Mouse (Mus musculus): Measurements from ENCODE around the gene Tnfrsf23. TPM values are rescaled to one million over a fixed set of nuclear protein-coding genes. Genes with fewer than 3 reads are reported as not detected.
"Not testable (repeated sequence)": the region's sequence is repeated elsewhere in the genome, so short reads cannot be mapped to it uniquely, and the experiment has no call there.

Gene Tnfrsf23
- polyA plus RNA-seq, 1 experiment from 2014 or later: 1.2 TPM

DNA sequence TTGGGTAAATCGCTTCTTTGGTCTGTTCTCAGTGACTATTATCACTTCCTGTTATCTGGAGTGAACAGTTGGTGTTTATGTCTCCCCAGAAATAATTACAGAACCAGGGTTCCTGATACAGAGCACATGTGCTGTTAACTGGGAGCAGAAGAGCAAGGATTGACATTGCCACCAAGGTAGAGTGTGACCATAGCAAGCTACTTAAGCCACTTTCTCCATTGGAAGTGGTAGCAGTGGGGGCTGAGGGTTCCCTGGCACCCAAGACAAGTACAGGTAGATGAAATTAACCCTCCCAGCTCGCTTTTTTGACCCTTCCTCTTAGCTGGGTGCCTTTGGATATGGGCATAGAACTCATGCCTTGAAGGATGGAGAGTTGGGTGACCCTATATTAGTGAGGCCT, 4.8 kb downstream of the Tnfrsf23 start:
- H3K9me3 ChIP-seq; H3K36me3 ChIP-seq (replicated peaks); H3K9ac ChIP-seq; ATAC-seq (replicated peaks); H3K27me3 ChIP-seq (replicated peaks); H3K4me3 ChIP-seq; H3K27ac ChIP-seq; H3K4me2 ChIP-seq; H3K4me1 ChIP-seq: not testable (repeated sequence)
- WGBS: 58% methylated on average over 2 of the region's 2 CpGs

DNA sequence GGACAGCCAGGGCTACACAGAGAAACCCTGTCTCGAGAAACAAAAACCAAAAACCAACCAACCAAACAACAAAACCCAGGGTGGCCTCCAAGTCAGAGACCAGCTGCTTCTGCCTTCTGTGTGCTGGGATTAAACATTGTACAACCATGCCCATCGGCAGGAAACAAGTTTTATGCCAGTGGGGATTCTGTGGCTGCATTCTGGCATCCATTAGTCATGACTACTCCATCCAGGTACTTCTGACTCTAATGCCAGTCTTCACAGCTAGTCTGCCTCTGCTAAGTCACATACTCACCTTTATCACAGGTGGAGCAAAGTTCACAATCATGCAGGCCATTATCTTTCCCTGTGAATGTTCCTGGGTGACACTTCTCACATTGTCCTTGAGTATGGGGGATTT, 6.0 kb downstream of the Tnfrsf23 start:
- H3K4me2 ChIP-seq; H3K4me1 ChIP-seq; H3K9ac ChIP-seq; H3K36me3 ChIP-seq (replicated peaks); H3K9me3 ChIP-seq; H3K27ac ChIP-seq; H3K27me3 ChIP-seq (replicated peaks); ATAC-seq (replicated peaks); H3K4me3 ChIP-seq: not testable (repeated sequence)
- 82% methylated on average over 2 of the region's 2 CpGs for WGBS

DNA sequence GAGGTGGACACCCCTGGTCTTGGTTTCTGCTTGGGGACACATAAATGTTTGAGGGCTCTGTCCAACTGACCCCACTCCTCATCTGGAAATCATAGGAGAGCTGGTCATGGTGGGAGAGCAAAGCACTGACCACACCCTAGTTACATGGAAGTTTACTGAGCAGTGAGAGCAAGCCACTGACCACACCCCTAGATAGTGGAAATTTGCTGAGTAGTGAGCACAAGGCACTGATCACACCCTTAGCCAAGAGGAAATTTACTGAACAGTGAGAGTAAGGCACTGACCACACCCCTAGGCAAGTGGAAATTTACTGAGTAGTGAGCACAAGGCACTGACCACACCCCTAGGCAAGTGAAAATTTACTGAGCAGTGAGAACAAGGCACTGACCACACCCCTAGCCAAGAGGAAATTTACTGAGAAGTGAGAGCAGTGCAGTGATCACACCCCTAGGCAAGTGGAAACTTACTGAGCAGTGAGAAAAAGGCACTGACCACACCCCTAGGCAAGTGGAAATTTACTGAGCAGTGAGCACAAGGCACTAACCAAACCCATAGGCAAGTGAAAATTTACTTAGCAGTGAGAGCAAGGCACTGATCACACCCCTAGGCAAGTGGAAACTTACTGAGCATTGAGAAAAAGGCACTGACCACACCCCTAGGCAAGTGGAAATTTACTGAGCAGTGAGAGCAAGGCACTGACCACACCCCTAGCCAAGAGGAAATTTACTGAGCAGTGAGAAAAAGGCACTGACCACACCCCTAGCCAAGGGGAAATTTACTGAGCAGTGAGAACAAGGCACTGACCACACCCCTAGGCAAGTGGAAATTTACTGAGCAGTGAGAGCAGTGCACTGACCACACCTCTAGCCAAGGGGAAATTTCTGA, 19.0 kb downstream of the Tnfrsf23 start:
- H3K9ac ChIP-seq: no peak overlapping the region
- no peaks in the 10 kb centered on the region for H3K36me3 ChIP-seq (replicated peaks)
- no peak overlapping the region for H3K4me3 ChIP-seq
- H3K4me1 ChIP-seq: no peaks in the 10 kb centered on the region
- H3K4me2 ChIP-seq: no peak overlapping the region
- ATAC-seq (replicated peaks): no peak
- H3K27ac ChIP-seq: no peak overlapping the region
- no peaks in the 10 kb centered on the region for H3K27me3 ChIP-seq (replicated peaks)
- no peaks in the 10 kb centered on the region for H3K9me3 ChIP-seq

DNA sequence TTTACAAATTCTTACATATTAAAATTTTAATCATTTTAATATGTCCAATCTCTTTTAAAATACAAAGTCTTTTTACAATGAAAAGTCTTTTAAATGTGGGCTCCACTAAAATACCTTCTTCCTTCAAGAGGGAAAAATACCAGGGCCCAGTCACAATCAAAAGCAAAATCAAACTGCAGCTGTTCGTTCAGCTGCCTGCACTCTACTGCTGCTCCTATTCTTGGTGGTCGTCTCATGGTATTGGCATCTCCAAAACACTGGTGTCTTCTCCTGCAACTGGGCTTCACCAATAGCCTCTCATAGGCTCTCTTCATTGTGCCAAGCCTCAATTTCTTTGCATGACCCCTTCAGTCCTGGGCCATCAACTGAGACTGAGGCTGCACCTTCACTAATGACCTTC, 22.2 kb downstream of the Tnfrsf23 start:
- WGBS: 88% methylated on average over 2 of the region's 2 CpGs
- no peaks in the 10 kb centered on the region for H3K27me3 ChIP-seq (replicated peaks)
- H3K9ac ChIP-seq: no peak overlapping the region
- ATAC-seq (replicated peaks): no peak
- H3K27ac ChIP-seq: no peak overlapping the region
- no peaks in the 10 kb centered on the region for H3K36me3 ChIP-seq (replicated peaks)
- no peak overlapping the region for H3K4me2 ChIP-seq
- no peaks in the 10 kb centered on the region for H3K4me1 ChIP-seq
- H3K9me3 ChIP-seq: no peaks in the 10 kb centered on the region
- no peak overlapping the region for H3K4me3 ChIP-seq

DNA sequence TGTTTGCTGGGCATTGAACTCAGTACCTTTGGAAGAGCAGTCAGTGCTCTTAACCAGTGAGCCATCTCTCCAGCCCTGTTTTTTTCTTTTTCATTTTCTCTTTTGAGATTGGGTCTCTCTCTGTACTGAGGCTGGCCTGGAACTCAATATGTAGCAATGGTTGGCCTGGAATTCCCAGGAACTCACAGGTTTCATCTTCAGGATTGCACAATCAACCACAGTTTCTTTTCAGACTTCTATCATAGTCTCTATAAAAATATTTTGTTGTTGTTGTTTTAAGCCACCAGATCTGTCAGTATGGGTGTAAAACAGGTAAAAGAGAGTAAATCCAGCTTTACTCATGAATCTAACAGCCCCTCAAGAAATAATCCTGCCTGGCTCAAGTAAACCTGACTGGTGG, 24.9 kb downstream of the Tnfrsf23 start:
- H3K36me3 ChIP-seq (replicated peaks): no peaks in the 10 kb centered on the region

DNA sequence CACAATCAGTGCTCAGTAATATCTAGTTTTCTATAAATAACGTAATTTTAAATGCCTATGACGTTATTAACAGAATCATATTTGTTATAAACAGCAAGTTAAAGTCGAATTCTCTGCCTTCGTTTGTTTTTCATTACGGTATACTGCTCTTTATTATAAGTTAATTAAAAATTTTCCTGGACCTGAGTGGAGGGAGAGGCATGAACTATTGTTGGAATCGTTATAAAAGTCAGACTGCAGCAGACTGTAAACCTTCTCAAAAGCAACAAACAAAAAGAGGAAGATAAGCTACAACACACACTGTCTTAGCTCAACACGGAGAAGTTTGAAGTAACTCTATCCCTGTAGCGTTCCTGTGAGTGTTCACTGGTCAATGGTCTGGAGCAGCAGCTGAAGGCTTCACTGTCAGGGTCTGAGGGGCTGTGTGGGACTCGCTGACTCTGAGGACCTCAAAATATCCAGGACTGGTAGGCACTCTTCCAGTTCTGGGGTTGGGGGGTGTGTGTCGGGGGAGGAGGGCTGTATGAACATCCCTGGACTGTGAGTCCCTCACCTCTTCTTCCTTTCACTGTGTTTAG, 35.8 kb downstream of the Tnfrsf23 start:
- ATAC-seq (replicated peaks): peak; percentile 60
- not testable (repeated sequence) for H3K36me3 ChIP-seq (replicated peaks); H3K9me3 ChIP-seq; H3K9ac ChIP-seq; H3K4me1 ChIP-seq; H3K27ac ChIP-seq; H3K27me3 ChIP-seq (replicated peaks)
- H3K4me2 ChIP-seq: peak overlapping the region; percentile 74
- 53% methylated on average over 10 of the region's 10 CpGs for WGBS
- peak overlapping the region; percentile 67 for H3K4me3 ChIP-seq

More for the DNA sequence above, 24.9 kb downstream of the Tnfrsf23 start:
- Histone ChIP-seq H3K4me1 (no peaks in the 10 kb centered on the region), H3K4me2 (no peak overlapping the region), H3K9ac (no peak overlapping the region), H3K9me3 (no peaks in the 10 kb centered on the region), H3K4me3 (no peak overlapping the region), H3K27me3 (replicated peaks) (no peaks in the 10 kb centered on the region), H3K27ac (no peak overlapping the region)
- no peak for ATAC-seq (replicated peaks)

DNA sequence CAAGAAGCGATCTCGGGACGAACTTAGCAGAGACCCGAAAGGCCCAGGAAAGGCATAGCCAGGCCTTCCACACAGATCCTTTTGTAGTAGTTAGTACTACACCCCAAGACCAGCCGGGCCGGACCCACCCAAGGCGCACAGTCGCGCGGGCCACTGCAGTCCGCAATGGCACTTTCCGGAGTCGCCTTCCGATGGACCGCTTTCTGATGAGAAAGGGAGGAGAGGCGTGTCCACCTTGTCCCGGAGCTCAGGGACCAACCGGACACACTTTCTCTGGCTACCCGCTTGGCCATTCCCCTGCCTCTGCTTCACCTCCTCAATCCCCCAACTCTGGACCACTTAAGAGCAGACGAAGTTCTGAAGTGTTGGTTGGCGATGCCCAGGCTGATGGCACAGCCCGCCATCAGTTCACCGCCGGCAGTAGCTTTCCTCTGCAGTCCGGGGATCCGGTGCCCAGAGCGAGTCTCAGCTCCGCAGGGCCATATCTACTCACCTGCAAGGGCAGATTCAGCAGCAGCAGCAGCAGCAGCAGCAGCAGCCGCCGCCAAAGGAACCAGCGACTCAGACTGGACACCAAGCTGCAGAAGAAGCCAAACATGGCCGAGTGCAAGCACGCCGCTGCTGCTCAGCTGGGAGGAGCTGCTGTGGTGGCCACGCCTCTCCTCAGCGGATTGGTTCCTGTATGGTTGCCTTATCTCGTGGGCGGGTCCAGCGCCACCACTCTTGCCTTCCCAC, 36.5 kb downstream of the Tnfrsf23 start, which contains the start of gene Tnfrsf22:
Tnfrsf22 (minus strand) TSS at position 628 of the 735 bp plus-strand sequence.
- WGBS: 5% methylated on average over 39 of the region's 39 CpGs
- ATAC-seq (replicated peaks): peak; percentile 99
- H3K27me3 ChIP-seq (replicated peaks): no peaks in the 10 kb centered on the region
- no peaks in the 10 kb centered on the region for H3K36me3 ChIP-seq (replicated peaks)
- no peaks in the 10 kb centered on the region for H3K9me3 ChIP-seq
- H3K4me2 ChIP-seq: peak within 1 kb of the TSS; percentile 74
- peaks cover 5% of the 10 kb centered on the region; the same call in 1 of the 2 replicates for H3K4me1 ChIP-seq
- H3K9ac ChIP-seq: peak within 1 kb of the TSS; percentile 61
- H3K27ac ChIP-seq: no peak within 1 kb of the TSS
- peak within 1 kb of the TSS; percentile 67 for H3K4me3 ChIP-seq

DNA sequence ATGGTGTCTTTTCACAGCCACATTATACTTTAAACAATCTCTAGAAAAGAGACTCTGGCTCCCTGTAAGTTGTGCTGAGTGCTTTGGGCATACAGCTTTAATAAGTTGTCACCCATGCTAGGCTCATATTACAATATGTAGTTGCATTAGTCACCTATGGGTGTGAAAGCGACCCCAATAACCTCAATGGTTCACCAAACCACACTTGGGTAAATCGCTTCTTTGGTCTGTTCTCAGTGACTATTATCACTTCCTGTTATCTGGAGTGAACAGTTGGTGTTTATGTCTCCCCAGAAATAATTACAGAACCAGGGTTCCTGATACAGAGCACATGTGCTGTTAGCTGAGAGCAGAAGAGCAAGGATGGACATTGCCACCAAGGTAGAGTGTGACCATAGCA, 41.7 kb downstream of the Tnfrsf23 start:
- not testable (repeated sequence) for H3K36me3 ChIP-seq (replicated peaks)
- 93% methylated on average over 2 of the region's 2 CpGs for whole genome bisulfite sequencing

DNA sequence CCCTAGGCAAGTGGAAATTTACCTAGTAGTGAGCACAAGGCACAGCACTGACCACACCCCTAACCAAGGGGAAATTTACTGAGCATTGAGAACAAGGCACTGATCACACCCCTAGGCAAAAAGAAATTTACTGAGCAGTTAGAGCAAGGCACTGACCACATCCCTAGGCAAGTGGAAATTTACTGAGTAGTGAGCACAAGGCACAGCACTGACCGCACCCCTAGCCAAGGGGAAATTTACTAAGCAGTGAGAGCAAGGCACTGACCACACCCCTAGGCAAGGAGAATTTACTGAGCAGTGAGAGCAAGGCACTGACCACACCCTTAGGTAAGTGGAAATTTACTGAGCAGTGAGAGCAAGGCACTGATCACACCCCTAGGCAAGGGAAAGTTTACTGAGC, 49.0 kb downstream of the Tnfrsf23 start:
- H3K36me3 ChIP-seq (replicated peaks): no peaks in the 10 kb centered on the region
- no peak for ATAC-seq (replicated peaks)
- H3K27ac ChIP-seq: no peak overlapping the region
- H3K4me1 ChIP-seq: no peaks in the 10 kb centered on the region
- no peaks in the 10 kb centered on the region for H3K9me3 ChIP-seq
- no peak overlapping the region for H3K4me2 ChIP-seq
- no peak overlapping the region for H3K4me3 ChIP-seq
- no peak overlapping the region for H3K9ac ChIP-seq
- 94% methylated on average over 1 of the region's 1 CpGs for WGBS
- no peaks in the 10 kb centered on the region for H3K27me3 ChIP-seq (replicated peaks)

More for the DNA sequence above, 41.7 kb downstream of the Tnfrsf23 start:
- H3K9ac ChIP-seq; H3K27ac ChIP-seq; H3K4me1 ChIP-seq; H3K9me3 ChIP-seq; ATAC-seq (replicated peaks); H3K4me3 ChIP-seq; H3K27me3 ChIP-seq (replicated peaks); H3K4me2 ChIP-seq: not testable (repeated sequence)

DNA sequence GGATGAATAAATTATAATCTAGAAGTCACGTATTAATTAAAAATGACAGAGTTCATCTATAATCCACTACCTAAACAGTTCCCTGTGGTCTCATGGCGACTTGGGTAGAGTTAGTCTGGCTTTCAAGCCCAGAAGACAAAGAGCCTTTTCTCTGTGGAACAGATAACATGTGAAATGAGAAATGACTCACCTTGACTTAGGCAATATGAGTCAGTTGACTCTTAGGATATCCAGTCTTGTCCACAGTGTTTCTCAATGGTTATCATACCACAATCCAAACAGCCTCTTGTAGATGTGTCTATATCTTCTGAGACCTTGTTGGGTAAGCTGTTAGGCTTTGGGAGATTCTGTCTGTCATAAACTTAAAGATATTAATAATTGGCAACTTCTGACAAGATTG, 54.2 kb downstream of the Tnfrsf23 start:
- H3K27me3 ChIP-seq (replicated peaks): no peaks in the 10 kb centered on the region
- H3K36me3 ChIP-seq (replicated peaks): no peaks in the 10 kb centered on the region
- no peak overlapping the region for H3K27ac ChIP-seq
- WGBS: 62% methylated on average over 2 of the region's 2 CpGs
- H3K9me3 ChIP-seq: no peaks in the 10 kb centered on the region
- H3K4me2 ChIP-seq: no peak overlapping the region
- H3K4me1 ChIP-seq: no peaks in the 10 kb centered on the region
- no peak overlapping the region for H3K4me3 ChIP-seq
- H3K9ac ChIP-seq: no peak overlapping the region
- no peak for ATAC-seq (replicated peaks)

DNA sequence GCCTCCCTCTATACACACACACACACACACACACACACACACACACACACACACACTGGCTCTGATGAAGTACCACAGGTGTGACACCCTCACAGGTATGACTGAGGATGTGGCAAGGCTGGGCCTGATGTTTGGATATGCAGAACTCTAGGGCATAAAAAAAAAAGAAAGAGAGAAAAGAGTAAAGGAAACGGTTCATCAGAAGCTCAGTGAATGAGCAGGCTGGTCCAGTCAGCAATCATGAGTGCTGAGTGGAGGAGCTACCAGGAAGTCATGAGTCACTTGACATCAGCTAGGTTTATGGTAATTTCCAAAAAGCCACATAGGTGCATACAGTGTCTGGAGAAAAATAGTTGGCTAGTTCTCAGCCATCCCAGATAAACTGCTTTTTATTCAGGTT, 56.2 kb downstream of the Tnfrsf23 start:
- H3K36me3 ChIP-seq (replicated peaks): no peaks in the 10 kb centered on the region

DNA sequence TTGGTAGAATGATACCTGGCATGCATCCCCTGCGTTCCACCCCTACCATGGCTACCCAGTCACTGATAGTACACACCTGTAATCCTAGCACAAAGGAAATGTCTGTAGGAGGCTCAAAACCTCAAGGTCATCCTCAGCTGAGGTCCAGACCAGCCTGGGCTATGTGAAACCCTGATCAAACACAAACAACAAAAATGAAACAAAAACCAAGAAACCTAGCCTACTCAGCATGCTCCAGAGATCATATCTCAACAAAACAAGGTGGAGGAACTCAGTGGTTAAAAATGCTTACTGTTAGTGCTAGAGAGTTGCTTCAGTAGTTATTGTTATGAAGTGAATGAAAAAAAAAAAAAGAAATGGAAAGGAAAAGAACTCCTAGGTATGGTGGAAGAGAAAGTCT, 57.1 kb downstream of the Tnfrsf23 start, which contains the start of gene Tnfrsf26:
Tnfrsf26 (minus strand) TSS at position 183 of the 400 bp plus-strand sequence.
- H3K27me3 ChIP-seq (replicated peaks): no peaks in the 10 kb centered on the region
- H3K4me3 ChIP-seq: no peak within 1 kb of the TSS
- H3K27ac ChIP-seq: no peak within 1 kb of the TSS
- no peak within 1 kb of the TSS for H3K9ac ChIP-seq
- no peaks in the 10 kb centered on the region for H3K9me3 ChIP-seq
- no peak for ATAC-seq (replicated peaks)
- no peaks in the 10 kb centered on the region for H3K36me3 ChIP-seq (replicated peaks)
- no peaks in the 10 kb centered on the region for H3K4me1 ChIP-seq
- H3K4me2 ChIP-seq: no peak within 1 kb of the TSS
- 83% methylated on average over 1 of the region's 1 CpGs for WGBS

More for the DNA sequence above, 56.2 kb downstream of the Tnfrsf23 start:
- Histone ChIP-seq H3K9ac (no peak overlapping the region), H3K4me3 (no peak overlapping the region), H3K4me2 (no peak overlapping the region), H3K9me3 (no peaks in the 10 kb centered on the region), H3K27me3 (replicated peaks) (no peaks in the 10 kb centered on the region), H3K4me1 (no peaks in the 10 kb centered on the region), H3K27ac (no peak overlapping the region)
- 63% methylated on average over 1 of the region's 1 CpGs for WGBS
- ATAC-seq (replicated peaks): no peak

Data from midbrain, embryonic 15.5 days (tissue).